Mouse (Mus musculus): Measurements from ENCODE around the gene Cldn6.

The Cldn6 gene

GRCm38 (mm10) chr17:23675127-23675526, 3.9 kb upstream of the Cldn6 start:
- DNase-seq (ENCODE audit: low spot score), result no peak

DNA sequence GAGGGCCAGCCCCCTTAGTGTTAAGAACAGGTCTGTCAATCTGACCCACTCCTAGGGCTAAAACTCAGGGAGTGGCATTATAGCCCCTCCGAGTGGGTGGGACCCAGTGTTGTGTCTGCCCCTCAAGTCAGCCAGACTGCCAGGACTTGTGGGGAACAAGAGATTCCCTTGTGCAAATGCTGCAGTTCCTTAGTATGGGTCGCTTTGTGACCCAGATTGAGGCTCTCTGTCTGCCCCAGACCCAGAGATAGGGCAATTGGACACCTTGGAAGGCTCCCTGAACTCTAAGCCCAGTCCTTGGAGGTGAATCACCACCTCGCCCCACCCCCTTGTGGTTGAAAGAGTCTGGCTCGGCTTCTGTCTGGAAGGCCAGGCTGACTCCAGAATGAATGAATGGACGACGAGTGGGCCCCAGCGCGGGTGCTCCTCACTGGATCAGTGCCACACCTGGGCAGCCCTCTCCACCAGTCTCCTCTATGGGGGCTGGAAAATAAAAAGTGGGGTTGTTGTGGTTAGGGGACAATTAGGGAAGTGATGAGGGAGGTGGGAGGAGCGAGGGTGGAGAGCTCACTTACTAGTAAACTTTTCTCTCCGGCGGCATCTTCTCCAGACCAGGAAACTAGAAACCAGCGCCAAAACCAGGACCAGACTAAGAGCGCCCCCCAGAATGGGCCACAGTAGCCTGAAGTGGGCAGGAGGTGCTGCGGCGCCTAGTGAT, 3.3 kb upstream of the Cldn6 start:
- no peak for DNase-seq (ENCODE audit: low spot score)

- DNase-seq (ENCODE audit: low spot score), result no peak
Observed at GRCm38 (mm10) chr17:23676473-23677031, 2.5 kb upstream of the Cldn6 start.

- DNase-seq (ENCODE audit: low spot score), result no peak
Observed at GRCm38 (mm10) chr17:23677236-23677679, 1.8 kb upstream of the Cldn6 start, which contains the start of gene Tnfrsf12a. Tnfrsf12a (minus strand) TSS chr17:23677468.

DNA sequence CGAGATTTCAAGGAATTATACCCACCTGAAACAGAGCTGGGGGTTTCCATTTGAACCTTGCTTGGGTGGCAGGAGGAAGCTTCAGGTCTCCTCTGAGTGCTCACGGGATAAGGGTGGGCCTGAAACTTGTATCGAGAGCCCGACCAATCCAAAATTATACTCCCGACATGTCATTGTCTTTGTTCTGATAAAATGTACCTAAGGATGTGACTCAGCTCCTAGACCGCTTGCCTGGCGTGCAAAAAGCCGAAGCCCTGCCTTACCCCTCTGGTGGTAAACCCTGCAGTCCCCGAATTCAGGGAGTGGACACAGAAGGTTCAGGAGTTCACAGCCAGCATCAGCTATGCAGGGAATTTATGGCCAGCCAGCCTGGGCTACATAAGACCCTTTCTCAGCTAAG, 1.3 kb downstream of the Cldn6 start:
- no peak for DNase-seq (ENCODE audit: low spot score)

DNA sequence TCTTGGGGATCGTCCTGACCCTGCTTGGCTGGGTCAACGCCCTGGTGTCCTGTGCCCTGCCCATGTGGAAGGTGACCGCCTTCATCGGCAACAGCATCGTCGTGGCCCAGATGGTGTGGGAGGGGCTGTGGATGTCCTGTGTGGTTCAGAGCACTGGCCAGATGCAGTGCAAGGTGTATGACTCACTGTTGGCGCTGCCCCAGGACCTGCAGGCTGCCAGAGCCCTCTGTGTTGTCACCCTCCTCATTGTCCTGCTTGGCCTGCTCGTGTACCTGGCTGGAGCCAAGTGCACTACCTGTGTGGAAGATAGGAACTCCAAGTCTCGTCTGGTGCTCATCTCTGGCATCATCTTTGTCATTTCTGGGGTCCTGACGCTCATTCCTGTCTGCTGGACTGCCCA, 2.0 kb downstream of the Cldn6 start:
- DNase-seq (ENCODE audit: low spot score), result no peak

- DNase-seq (ENCODE audit: low spot score), result no peak
Observed at GRCm38 (mm10) chr17:23682092-23682491, 3.0 kb downstream of the Cldn6 start.

GRCm38 (mm10) chr17:23682530-23682929, 3.5 kb downstream of the Cldn6 start:
- no peak for DNase-seq (ENCODE audit: low spot score)

- DNase-seq (ENCODE audit: low spot score), result no peak
Observed at GRCm38 (mm10) chr17:23683226-23683625, 4.2 kb downstream of the Cldn6 start.

DNA sequence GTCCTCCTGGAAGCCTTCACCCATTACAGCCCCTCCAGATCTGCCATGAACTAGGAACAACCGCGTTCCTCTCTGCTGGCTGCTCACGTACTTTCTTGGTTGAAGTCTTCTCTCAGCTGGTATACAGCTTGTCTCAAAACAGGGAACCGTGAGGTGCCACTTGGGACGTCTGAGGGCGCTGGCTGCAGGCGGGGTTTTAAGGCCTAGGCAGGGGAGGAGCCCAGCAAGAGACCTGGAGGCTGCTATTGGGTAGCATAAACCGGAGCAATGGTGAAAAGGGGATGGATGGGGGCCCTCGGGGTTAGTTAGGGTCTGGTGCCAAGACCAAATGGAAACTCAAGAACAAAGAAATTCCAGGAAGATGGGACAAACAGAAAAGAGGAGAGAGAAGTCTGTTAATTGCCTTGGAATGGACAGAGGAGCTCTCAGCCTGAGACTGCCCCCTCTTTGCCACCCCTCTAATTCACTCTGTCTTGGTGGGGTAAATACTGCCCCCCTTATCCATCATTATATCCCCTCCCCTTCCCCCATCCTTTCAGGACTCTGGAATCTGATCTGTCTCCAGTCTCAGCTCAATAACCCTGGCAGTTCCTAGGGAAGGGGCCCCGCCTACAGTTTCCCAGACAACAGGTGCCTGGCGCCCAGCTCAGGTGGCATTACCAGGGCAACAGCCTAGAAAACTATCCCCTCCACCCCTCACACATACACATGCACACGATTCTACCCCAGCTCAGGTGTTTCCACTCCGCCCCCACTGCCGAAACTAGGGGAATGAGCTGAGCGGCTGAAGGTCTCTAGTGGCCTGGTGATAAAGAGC, 5.0 kb downstream of the Cldn6 start, which contains the start of gene Cldn9:
Gene Cldn9 (minus strand): TSS at position 171 of the 817 bp plus-strand sequence.
- no peak for DNase-seq (ENCODE audit: low spot score)

GRCm38 (mm10) chr17:23694491-23694890, 15.4 kb downstream of the Cldn6 start:
- DNase-seq (ENCODE audit: low spot score), result no peak

DNA sequence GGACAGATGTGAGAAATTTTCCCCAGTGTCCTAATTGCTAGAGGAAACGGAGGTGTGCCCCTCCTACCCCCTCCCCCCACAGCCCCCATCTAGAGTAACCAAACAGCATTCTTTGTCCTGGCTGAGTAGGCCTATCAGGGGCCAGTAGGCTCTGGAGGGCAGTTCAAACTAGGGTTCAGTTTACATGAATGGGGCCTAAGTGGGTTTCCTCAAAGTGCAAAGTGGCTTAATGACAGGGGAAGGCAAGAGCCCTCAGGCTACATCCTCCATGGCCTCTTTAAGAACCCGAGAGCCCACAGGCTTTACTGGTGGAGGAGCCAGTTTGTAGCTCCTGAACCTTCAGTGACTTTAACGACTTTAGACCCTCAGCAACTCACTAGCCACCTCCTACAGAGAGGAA, 16.8 kb downstream of the Cldn6 start:
- DNase-seq (ENCODE audit: low spot score), result no peak

- DNase-seq (ENCODE audit: low spot score), result no peak
Observed at GRCm38 (mm10) chr17:23699131-23700077, 20.4 kb downstream of the Cldn6 start.

GRCm38 (mm10) chr17:23700079-23700478, 21.0 kb downstream of the Cldn6 start:
- DNase-seq (ENCODE audit: low spot score), result peak; percentile 63

DNA sequence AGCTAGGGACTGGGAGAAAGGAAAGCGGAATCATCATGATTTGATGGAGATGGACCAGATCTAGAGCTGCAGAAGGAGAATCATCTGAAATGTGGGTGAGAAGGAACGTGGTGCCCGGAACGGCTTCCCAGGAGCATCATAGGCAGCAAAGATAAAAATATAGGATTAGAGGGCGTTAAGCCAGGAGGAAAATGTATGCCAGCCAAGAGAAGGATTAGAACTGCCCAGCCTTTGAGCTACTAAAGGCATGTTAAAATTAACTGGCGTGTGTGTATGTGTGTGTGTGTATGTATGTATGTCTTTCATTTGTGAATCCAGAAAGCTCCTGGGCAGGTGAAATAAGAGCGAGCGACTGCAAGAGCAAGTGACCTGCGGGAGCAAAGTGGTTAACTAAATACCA, 24.3 kb downstream of the Cldn6 start:
- no peak for DNase-seq (ENCODE audit: low spot score)

GRCm38 (mm10) chr17:23704741-23705140, 25.7 kb downstream of the Cldn6 start:
- DNase-seq (ENCODE audit: low spot score), result no peak

DNA sequence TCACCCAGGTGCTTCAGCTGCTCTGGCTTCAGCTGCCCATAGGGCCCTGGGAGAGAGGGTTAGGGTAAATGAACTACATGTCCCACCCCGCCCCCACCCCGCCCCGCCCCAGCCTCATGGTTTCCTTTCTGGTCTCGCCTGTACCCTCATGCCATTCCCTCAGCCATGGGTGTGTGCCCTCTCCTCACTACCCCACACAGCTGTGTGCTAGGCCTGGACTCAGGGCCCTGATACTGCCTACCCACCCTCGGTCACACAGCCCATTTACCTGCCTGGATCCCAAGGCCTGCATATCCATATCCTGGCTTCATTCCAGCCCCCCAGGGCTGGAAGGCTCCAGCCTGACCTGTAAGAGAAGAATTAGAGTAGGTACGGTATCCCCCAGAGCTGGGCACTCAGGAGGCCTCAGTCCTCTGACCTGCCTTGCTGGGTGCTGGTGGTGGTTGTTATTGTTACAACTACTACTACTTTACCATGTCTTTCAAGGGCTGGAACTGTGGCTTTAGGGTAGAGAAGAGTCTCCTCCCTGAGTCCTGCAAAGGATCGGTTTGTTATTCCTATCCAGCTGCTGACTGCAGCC, 26.6 kb downstream of the Cldn6 start:
- DNase-seq (ENCODE audit: low spot score), result no peak

- DNase-seq (ENCODE audit: low spot score), result no peak
Observed at GRCm38 (mm10) chr17:23706212-23706611, 27.2 kb downstream of the Cldn6 start.

GRCm38 (mm10) chr17:23717003-23717402, 38.0 kb downstream of the Cldn6 start:
- no peak for DNase-seq (ENCODE audit: low spot score)

DNA sequence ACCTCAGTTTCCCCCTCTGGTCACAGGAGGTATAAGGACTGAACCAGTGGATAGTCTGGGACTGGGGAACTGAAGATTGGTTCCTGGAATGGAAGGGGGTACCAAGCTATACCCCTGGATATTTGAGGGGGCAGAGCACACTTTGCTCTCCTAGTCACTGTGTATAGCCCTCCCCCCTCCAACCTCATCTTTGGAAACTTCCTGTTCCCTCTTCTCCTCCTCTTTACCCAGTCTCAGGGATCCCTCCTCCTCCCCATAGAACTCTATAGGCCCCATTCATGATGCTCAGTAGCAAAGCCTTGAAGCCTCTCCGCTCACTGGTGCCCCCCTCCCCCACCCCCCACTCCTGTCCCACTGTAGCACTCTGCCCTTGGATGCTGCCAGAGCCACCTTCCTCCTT, 40.4 kb downstream of the Cldn6 start:
- no peak for DNase-seq (ENCODE audit: low spot score)

GRCm38 (mm10) chr17:23721886-23722285, 42.8 kb downstream of the Cldn6 start:
- DNase-seq (ENCODE audit: low spot score), result no peak

Data from urinary bladder, postnatal 10 days (tissue).